Mouse (Mus musculus): ENCODE data around the gene Tmem119.

Tmem119 gene

GRCm38 (mm10) chr5:113771213-113772162, 28.8 kb downstream of the Tmem119 start:
- in situ Hi-C loops (cut with MboI, MseI): loop anchor here (5.0 kb wide), 1 partner anchor 41 kb away; no protein-coding TSS in a partner anchor

GRCm38 (mm10) chr5:113768806-113769205, 31.5 kb downstream of the Tmem119 start:
- in situ Hi-C loops (cut with MboI, MseI): no loop called here

- in situ Hi-C loops (cut with MboI, MseI): no loop called here
Measured at GRCm38 (mm10) chr5:113765641-113766526, 34.4 kb downstream of the Tmem119 start.

GRCm38 (mm10) chr5:113764426-113764825, 35.9 kb downstream of the Tmem119 start:
- in situ Hi-C loops (cut with MboI, MseI): no loop called here

GRCm38 (mm10) chr5:113761585-113761984, 38.7 kb downstream of the Tmem119 start:
- in situ Hi-C loops (cut with MboI, MseI): no loop called here

- in situ Hi-C loops (cut with MboI, MseI): no loop called here
Measured at GRCm38 (mm10) chr5:113755347-113756030, 44.8 kb downstream of the Tmem119 start.

GRCm38 (mm10) chr5:113751521-113752157, 48.7 kb downstream of the Tmem119 start:
- in situ Hi-C loops (cut with MboI, MseI): no loop called here

- in situ Hi-C loops (cut with MboI, MseI): no loop called here
Measured at GRCm38 (mm10) chr5:113748556-113749331, 51.6 kb downstream of the Tmem119 start.

GRCm38 (mm10) chr5:113747629-113748028, 52.7 kb downstream of the Tmem119 start:
- in situ Hi-C loops (cut with MboI, MseI): no loop called here
